Mouse (Mus musculus): ENCODE results near the gene Cd79a.

Cd79a gene

DNA sequence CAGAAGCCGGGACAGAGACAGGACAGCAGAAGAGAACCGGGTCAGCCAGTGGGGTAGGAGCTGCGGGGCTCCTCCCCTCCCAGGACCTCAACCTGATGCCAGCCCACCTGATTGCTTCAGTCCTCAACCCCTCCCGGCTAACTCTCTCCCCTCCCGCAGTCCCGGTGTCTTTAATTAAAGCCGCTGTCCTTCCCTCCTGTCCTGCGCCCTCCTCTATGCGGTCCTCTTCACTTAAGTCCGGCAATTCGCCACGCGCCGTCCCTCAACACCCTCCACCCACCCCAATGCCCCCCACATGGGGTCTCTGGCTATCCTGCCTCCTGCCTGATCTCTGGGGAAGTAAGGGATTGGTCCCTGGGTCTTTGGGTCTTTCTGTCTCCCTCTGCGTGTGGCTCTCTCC, 34.5 kb downstream of the Cd79a start:
- no peak for DNase-seq

DNA sequence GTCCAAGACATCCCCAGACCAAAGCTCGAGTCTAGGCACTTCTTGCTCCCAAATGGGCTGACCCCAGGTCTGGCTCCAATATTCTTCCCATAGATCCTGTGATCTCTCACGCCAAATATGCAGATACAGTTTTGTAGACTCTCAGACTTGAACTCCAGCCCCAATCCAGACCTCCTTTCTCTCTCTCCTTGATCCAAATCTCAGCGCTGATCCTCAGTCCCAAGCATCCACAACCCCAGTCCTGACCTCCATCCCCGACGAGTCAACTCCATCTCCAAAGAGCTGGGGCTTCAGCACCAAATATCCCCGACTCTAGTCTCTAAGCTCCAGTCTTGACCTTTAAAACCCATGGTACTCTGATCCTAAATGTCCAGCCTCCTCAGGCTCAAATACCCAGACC, 46.5 kb downstream of the Cd79a start:
- no peak for DNase-seq

DNA sequence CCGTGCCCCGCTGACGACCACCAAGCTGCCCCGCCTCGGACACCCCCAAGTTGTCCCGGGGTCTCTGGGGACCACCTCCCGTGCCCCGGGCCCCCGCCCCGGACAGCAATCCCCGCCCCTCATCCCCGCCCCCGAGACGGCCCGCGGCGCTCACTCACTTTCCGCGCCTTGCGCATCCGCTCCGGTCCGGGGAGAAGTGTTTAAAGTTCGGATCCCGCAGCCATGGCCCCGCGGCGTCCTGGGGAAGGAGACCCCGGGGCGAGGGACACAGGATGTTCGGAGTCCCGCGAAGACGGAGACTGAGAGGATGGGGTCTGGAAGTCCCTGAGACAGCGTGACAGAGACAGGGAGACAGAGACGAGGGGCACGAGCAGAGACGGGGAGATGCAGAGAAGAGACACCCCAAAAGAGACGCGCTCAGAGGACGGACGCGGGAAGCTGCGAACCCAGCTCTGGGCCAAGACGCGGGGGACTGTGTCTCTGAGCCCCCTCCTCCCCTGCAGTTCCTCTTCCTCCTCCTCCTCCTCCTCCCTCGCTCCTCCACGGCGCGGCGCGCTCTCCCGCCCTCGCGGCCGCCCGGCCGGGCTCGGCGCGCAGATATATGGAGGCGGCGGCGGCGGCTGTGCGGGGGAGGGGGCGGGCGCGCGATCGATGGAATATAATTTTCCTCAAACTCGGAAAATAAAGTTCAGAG, 47.2 kb downstream of the Cd79a start, which contains the start of gene Gm4881:
TSS of gene Gm4881 (minus strand) at position 238 of the 694 bp plus-strand sequence.
- DNase-seq, result no peak

DNA sequence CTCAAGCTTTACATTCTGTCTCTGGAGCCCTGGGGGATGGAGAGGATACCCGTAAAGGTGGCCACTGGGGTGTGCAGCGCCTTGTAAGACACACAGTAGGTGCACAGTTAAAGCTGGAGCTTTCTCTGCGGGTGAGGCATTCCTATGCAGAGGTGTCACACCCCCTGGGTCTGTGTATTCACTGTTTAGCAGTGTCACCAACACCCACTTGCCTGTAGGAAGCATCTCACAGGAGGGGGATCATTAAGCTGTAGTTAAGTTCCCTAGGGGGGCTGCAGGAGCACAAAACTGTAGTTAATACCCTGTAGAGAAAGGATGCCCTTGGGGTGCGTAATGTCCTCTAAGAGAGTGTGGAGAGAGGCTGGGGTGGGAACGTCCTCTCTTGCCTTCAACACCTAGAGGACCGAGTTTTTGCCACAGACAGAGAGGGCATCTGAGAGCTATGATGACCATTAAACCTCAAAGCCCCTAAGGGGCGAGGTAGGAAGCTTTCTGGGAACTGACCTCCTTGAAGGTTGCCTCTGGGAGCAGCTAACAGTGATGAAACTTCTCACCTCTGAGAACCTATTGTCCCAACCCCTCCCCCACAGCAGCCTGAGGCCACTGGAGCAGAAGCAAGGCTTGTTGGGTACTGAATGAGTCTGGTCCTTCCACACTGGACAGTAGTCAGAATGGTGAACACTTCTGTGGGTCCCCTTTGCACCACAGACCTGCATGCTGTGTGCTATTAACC, 50.3 kb downstream of the Cd79a start:
- DNase-seq, result no peak

DNA sequence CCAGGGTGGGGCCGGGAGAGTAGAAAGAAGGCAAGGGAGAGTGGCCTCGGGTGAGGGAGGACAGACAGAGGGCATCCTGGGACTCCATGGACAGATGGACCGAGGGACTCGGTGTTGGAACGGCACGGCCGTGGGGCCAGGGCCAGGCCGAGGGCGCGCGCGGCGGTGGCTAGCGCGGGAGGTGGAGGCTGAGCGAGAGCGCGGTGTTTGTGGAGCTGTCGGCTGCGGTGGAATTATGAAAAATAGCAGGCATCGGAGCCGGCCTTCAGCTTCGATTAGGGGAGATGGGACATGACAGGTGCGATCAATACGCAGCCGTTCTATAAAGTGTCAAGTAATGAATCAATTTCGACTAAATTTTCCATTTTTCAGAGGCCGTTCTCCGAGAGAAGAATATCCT, 51.6 kb downstream of the Cd79a start:
- DNase-seq, result no peak

DNA sequence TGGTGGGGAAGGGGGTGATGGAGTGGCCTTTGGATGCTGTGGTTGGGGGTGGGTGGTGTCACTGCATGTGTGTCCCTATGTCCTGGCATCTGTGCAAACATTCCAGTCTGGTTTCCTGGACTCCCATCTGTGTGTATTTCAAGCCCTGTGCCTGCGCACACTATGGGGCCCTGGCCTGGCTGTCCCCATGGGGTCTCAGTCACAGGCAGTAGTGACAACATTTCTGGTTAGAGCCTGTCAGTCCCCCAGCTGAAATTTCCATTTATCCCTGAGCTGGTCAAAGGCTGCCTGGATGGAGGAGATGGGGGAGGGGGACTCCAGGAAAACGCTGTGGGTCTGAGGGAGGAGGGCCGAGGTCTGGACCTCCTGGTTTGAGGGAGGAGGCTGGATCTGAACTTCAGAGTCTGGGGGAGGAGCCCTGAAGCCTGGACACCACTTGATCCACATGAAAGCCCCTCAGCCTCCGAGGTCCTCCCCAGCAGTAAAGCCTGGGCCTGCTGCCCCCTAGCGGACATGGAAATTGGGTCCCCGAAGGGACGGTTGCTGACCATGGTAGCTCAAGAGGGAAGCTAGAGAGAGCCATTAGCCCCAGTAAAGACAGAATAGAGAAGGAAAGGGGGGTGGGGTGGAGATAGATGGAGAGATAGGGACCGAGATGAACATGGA, 52.9 kb downstream of the Cd79a start:
- peak; percentile 91 for DNase-seq

Measured in B cell, adult 2 months (primary cell).